Mouse (Mus musculus): ENCODE results near the gene Tubg2. TPM values are rescaled to one million over a fixed set of nuclear protein-coding genes. Genes with fewer than 3 reads are reported as not detected.
A peak's percentile ranks its signal among the peaks of the same experiment; 100 is the strongest.
"Not testable (repeated sequence)": the region's sequence is repeated elsewhere in the genome, so short reads cannot be mapped to it uniquely, and the experiment has no call there.

Tubg2 gene
- polyA plus RNA-seq, 1 experiment from 2014 or later, result 34.6 TPM

DNA sequence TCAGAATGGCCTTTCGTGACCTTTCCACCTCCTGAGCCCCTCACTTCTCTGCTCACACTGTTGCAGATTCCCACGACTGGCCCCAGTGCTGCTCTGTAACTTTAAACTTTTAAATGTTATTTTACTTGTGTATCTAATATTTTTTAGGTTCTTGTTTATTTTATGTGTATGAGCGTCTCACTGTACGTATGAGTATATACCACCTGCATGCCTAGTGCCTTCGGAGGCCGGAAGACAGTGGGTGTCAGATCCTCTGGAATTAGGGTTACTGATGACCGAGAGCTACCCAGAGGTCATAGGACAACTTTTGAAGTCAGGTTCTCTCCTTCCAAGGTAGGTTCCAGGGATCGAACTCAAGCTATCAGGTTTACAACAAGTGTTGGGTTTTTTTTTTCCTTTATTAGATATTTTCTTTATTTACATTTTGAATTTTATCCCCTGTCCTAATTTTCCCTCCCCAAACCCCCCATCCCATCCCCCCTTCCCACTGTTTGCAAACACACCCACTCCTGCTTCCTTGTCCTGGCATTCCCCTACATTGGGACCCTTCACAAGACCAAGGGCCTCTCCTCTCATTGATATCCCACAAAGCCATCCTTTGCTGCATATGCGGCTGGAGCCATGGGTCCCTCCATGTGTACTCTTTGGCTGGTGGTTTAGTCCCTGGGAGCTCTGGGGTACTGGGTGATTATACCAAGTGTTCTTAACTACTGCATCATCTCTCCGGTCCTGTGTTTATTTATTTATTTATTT is 13.3 kb upstream of the Tubg2 start:
- peaks cover 35% of the 10 kb centered on the region for H3K4me1 ChIP-seq (replicated peaks)
- no peak overlapping the region for H3K4me2 ChIP-seq
- peaks cover 10% of the 10 kb centered on the region for H3K27me3 ChIP-seq
- no peaks in the 10 kb centered on the region for H3K9me3 ChIP-seq
- no peak overlapping the region for H3K27ac ChIP-seq
- WGBS, result 88% methylated on average over 10 of the region's 10 CpGs
- H3K9ac ChIP-seq, result no peak overlapping the region
- no peaks in the 10 kb centered on the region for H3K36me3 ChIP-seq
- no peak overlapping the region for H3K4me3 ChIP-seq
- no peak for ATAC-seq (ENCODE audit: low FRiP score)

DNA sequence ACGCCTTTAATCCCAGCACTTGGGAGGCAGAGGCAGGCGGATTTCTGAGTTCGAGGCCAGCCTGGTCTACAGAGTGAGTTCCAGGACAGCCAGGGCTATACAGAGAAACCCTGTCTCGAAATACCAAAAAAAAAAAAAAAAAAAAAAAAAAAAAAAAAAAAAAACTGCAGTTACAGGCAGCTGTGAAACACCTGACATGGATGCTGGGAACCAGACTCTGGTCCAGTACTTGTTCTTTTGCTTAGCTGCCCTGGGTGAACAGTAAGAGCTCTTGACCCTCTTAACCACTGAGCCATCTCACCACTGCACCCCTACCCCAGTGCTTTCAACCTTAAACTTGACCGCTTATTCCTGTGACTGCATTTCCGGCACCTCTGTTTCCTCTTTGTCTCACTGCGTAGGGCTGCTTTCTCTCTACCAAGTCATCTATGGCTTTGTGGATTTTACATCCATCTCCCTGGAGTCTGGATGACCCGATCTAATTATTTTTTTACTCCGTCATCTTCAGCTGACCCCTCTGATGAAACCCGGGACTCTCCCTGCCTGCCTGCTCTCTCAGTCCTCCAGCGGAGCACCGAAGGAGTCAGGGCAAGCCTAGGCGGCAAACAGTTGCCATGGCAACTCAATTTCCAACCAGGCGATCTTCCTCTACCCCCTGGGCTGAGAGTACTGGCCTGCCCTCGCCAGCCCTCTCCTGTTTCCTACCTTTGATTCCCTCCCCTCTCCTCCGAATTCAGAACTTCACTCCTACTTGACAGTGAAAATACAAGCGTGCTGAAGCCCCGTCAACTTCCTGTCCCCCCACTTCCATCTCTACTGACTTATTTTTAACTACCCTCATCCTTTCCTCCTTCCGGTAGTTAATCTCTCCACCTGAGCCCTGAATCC is 12.1 kb upstream of the Tubg2 start:
- 16% methylated on average over 18 of the region's 19 CpGs for WGBS
- Histone ChIP-seq H3K36me3 (no peaks in the 10 kb centered on the region), H3K4me3 (peak overlapping the region; percentile 27), H3K4me1 (replicated peaks) (peaks cover 33% of the 10 kb centered on the region), H3K27me3 (peaks cover 10% of the 10 kb centered on the region), H3K9me3 (no peaks in the 10 kb centered on the region), H3K4me2 (peak overlapping the region; percentile 53), H3K27ac (peak overlapping the region; percentile 63), H3K9ac (peak overlapping the region; percentile 56)
- peak; percentile 64 for ATAC-seq (ENCODE audit: low FRiP score)

DNA sequence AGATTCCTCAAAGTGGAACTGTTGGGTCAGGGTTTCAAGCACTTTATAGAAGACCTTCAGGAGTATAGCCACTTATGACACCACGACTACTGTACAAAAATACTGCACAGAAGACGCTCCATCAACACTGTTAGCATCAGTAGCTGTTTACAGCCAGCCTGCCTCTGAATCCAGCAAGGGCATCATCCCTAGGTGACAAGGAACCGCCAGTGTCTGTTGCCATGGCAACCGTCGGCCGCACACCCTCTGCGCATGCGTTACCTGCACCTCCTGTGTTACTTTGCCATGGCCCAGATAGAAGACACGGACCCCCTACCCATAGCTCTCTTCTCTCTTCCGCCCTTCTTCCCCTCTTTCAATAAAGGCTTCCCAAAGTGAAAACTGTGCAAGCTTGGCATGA is 9.3 kb upstream of the Tubg2 start:
- peak overlapping the region; percentile 33 for H3K4me2 ChIP-seq

DNA sequence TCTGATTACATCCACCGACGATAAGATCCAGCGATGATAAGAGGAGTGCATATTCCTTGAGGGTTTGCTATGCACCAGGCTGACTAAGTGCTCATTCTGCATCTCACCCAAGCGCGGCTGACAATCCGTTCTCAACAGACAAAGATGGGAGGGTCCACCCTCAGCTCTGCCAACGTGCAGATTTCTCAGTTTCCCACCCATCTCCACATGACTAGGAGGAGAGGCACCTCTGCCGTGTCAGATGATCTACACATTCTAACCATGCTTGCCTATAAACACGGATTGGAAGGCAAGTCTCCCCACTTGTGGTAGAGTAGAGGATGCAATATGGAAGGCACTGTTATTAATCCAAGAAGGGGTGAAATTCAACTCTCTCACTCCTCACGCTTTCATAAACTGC is 7.0 kb upstream of the Tubg2 start:
- ATAC-seq (ENCODE audit: low FRiP score), result no peak
- H3K27me3 ChIP-seq, result no peaks in the 10 kb centered on the region
- no peak overlapping the region for H3K4me2 ChIP-seq
- peaks cover 28% of the 10 kb centered on the region for H3K4me1 ChIP-seq (replicated peaks)
- WGBS, result 76% methylated on average over 10 of the region's 10 CpGs
- no peaks in the 10 kb centered on the region for H3K9me3 ChIP-seq
- H3K9ac ChIP-seq, result no peak overlapping the region
- peak overlapping the region; percentile 69; the same call in 1 of the 2 replicates for H3K27ac ChIP-seq
- no peaks in the 10 kb centered on the region for H3K36me3 ChIP-seq
- no peak overlapping the region for H3K4me3 ChIP-seq

More for the DNA sequence above, 9.3 kb upstream of the Tubg2 start:
- ATAC-seq (ENCODE audit: low FRiP score), result peak; percentile 73; the same call in 1 of the 2 replicates
- H3K36me3 ChIP-seq, result no peaks in the 10 kb centered on the region
- peak overlapping the region; percentile 80 for H3K27ac ChIP-seq
- 16% methylated on average over 10 of the region's 10 CpGs for WGBS
- H3K4me3 ChIP-seq, result no peak overlapping the region
- H3K4me1 ChIP-seq (replicated peaks), result peaks cover 32% of the 10 kb centered on the region
- H3K9ac ChIP-seq, result no peak overlapping the region
- H3K9me3 ChIP-seq, result no peaks in the 10 kb centered on the region
- peaks cover 4% of the 10 kb centered on the region for H3K27me3 ChIP-seq

DNA sequence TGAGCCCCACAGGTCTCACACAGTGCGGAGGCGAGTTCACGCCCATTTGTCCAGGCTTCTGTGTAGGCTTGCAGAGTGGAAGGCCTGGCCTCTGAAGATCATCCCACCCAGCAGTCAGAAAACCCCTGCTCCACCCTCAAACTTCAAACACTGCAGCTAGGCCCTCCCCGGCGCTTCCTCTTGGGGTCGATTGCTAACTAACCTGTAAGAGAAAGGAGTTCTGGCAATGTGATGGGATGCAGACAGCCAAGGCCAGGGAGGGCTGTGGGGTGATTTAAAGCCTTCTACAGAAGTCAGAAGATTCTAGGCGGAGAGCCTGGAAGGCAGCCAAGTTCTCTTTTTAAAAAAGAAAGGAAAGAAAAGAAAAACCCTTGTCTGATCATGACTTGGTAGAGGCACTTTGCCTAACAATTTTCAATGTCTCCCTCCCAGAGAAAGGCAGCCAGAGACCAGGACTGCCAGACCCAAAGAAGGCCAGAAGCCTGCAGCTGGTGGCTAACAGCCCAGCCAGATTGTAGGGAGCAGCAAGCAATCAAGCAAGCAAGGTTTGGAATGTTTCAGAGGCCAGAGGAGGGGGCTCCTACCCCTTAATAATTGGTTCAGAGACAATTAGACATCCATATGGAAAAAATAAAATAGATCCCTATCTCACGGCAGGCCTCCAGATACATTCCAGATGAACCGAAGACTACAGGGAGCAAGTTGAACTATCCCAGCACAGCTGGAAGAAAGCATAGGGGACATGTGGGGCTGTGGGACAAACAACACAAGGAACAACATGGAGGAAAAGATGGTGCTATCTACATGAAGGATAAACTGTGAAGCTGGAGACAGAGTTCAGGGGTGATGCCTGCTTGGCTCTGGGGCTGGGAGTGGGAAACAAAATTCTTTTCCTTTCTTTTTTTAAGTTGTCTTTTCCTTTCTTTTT is 6.3 kb upstream of the Tubg2 start:
- no peaks in the 10 kb centered on the region for H3K36me3 ChIP-seq
- peaks cover 25% of the 10 kb centered on the region for H3K4me1 ChIP-seq (replicated peaks)
- no peaks in the 10 kb centered on the region for H3K9me3 ChIP-seq
- no peak for ATAC-seq (ENCODE audit: low FRiP score)
- no peak overlapping the region for H3K4me3 ChIP-seq
- H3K9ac ChIP-seq, result no peak overlapping the region
- H3K27ac ChIP-seq, result peak overlapping the region; percentile 69
- no peaks in the 10 kb centered on the region for H3K27me3 ChIP-seq
- 50% methylated on average over 9 of the region's 9 CpGs for WGBS
- H3K4me2 ChIP-seq, result no peak overlapping the region

DNA sequence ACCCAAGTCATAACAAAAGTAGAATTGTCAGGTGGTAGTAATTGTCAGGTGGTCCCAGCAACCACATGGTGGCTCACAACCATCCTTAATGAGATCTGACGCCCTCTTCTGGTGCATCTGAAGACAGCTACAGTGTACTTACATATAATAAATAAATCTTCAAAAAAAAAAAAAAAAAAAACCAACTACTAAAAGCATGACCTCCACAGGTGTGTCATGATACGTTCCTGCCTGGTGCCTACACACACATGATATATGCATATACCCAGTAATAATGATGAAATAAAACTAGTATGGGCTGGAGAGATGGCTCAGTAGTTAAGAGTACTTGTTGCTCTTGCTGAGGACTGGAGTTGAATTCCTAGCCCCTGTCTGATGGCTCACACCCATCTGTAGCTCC is 4.6 kb upstream of the Tubg2 start:
- no peaks in the 10 kb centered on the region for H3K36me3 ChIP-seq
- H3K4me1 ChIP-seq (replicated peaks), result peaks cover 31% of the 10 kb centered on the region
- WGBS, result 41% methylated on average over 2 of the region's 2 CpGs
- no peaks in the 10 kb centered on the region for H3K9me3 ChIP-seq
- H3K27me3 ChIP-seq, result no peaks in the 10 kb centered on the region
- no peak overlapping the region for H3K9ac ChIP-seq
- H3K4me2 ChIP-seq, result no peak overlapping the region
- H3K27ac ChIP-seq, result no peak overlapping the region
- ATAC-seq (ENCODE audit: low FRiP score), result no peak
- no peak overlapping the region for H3K4me3 ChIP-seq

DNA sequence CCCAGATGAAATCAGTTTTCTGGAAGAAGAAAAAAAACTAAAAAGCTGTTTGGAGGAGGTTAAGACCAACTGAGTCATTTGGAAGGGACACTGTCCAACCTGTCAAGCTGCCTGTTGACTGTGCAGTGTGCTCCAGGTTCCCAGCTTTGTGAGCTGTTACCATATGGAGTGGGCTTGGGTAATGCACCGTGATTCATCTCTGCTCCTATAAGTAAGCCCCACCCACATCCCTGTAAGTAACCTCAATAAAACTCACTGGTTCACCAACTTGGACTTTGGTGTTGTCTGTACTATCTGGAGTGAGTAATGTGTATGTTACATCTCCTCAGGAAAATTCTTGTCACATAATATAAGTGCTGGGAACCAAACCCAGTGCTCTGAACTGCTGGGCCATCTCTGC is 2.9 kb upstream of the Tubg2 start:
- Histone ChIP-seq H3K4me1 (replicated peaks) (peaks cover 29% of the 10 kb centered on the region), H3K27me3 (peaks cover 8% of the 10 kb centered on the region), H3K9me3 (no peaks in the 10 kb centered on the region), H3K4me3 (no peak overlapping the region), H3K27ac (no peak overlapping the region), H3K36me3 (no peaks in the 10 kb centered on the region), H3K9ac (no peak overlapping the region), H3K4me2 (no peak overlapping the region)
- no peak for ATAC-seq (ENCODE audit: low FRiP score)
- WGBS, result 81% methylated on average over 1 of the region's 1 CpGs

DNA sequence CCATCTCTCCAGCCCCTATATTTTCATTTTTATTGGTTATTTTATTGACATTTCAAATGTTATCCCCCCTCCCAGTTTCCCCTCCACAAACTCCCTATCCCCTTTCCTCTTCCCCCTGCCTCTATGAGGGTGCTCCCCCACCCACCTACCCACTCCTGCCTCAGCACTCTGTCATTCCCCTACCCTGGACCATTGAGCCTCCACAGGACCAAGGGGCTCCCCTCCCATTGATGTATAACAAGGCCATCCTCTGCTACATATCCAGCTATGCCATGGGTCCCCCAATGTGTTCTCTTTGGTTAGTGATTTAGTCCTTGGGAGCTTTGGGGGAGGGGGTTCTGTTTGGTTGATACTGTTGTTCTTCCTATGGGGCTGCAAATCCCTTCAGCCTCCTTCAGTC is 1.1 kb upstream of the Tubg2 start:
- Histone ChIP-seq H3K4me1 (replicated peaks) (peaks cover 19% of the 10 kb centered on the region), H3K9ac (no peak overlapping the region), H3K9me3 (no peaks in the 10 kb centered on the region), H3K27me3 (peaks cover 27% of the 10 kb centered on the region), H3K4me3 (no peak overlapping the region), H3K4me2 (no peak overlapping the region), H3K27ac (no peak overlapping the region), H3K36me3 (0 out of 2 replicates have a peak, but pooled peaks cover 5% of the 10 kb centered on the region)
- no peak for ATAC-seq (ENCODE audit: low FRiP score)

DNA sequence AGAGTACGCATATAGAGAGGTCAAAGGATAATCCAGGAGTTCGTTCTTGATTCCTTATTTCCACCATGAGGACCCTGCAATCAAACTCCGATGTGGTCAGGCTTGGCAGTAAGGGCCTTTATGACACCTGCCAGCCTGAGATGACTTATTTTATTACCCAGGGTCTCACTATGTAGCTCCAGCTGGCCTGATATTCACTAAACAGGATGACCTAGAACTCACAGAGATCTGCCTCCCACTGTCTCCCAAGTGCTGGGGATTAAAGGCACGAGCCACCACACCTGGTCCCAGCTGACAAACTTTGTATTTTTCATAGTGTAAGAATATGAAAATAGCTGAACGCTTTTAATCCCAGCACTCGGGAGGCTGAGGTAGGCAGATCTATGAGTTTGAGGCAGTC is 556 bp upstream of the Tubg2 start:
- no peak for ATAC-seq (ENCODE audit: low FRiP score)
- 71% methylated on average over 6 of the region's 6 CpGs for WGBS
- Histone ChIP-seq H3K27me3 (peaks cover 29% of the 10 kb centered on the region), H3K9ac (no peak overlapping the region; the same call in 1 of the 2 replicates), H3K4me1 (replicated peaks) (peaks cover 17% of the 10 kb centered on the region), H3K36me3 (0 out of 2 replicates have a peak, but pooled peaks cover 5% of the 10 kb centered on the region), H3K4me2 (peak overlapping the region; percentile 71), H3K4me3 (peak overlapping the region; percentile 49; the same call in 1 of the 2 replicates), H3K9me3 (no peaks in the 10 kb centered on the region), H3K27ac (peak overlapping the region; percentile 95)

DNA sequence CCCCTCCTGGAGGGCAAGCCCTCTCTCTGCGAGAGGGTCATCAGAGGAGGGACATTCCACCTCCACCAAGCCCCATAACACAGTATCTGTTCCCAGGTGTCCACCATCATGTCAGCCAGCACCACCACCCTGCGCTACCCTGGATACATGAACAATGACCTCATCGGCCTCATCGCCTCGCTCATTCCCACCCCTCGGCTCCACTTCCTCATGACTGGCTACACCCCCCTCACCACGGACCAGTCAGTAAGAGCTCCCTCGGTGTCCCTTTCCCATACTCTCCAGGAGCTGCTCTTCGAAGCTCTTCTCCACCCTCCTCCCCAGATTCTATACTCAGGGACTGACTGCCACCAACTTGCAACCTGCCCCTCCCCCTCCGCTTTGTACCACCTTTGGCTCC is 4.4 kb downstream of the Tubg2 start:
- Histone ChIP-seq H3K27me3 (peaks cover 73% of the 10 kb centered on the region), H3K4me1 (replicated peaks) (peaks cover 28% of the 10 kb centered on the region), H3K36me3 (peaks cover 47% of the 10 kb centered on the region)
- H3K27ac ChIP-seq; ATAC-seq (ENCODE audit: low FRiP score); H3K9ac ChIP-seq; H3K9me3 ChIP-seq; H3K4me2 ChIP-seq; H3K4me3 ChIP-seq: not testable (repeated sequence)
- 86% methylated on average over 9 of the region's 10 CpGs for WGBS

DNA sequence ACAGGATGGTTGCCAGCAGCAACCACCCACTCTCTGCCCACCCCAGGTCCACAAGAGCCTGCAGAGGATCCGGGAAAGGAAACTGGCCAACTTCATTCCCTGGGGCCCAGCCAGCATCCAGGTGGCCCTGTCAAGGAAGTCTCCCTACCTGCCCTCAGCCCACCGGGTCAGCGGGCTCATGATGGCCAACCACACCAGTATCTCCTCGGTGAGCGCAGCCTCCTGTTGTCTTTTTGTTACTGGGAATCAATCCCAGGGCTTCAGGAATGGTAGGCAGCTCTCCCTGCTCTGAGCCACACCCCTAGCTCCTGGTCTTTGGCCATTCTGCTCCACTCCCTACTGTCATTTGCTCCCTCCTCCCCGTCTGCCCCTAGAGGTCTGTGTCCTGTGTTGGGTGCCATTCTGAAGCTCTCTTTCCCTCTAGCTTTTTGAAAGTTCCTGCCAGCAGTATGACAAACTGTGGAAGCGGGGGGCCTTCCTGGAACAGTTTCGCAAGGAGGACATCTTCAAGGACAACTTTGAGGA is 5.3 kb downstream of the Tubg2 start:
- 76% methylated on average over 8 of the region's 8 CpGs for WGBS
- not testable (repeated sequence) for ATAC-seq (ENCODE audit: low FRiP score); H3K9ac ChIP-seq; H3K9me3 ChIP-seq; H3K27ac ChIP-seq; H3K4me2 ChIP-seq; H3K4me3 ChIP-seq
- peaks cover 82% of the 10 kb centered on the region for H3K27me3 ChIP-seq
- peaks cover 20% of the 10 kb centered on the region for H3K4me1 ChIP-seq (replicated peaks)
- peaks cover 51% of the 10 kb centered on the region for H3K36me3 ChIP-seq

Measured in hindbrain, embryonic 13.5 days (tissue).